Mouse (Mus musculus): ENCODE measurements around the gene Kremen2.

The Kremen2 gene

DNA sequence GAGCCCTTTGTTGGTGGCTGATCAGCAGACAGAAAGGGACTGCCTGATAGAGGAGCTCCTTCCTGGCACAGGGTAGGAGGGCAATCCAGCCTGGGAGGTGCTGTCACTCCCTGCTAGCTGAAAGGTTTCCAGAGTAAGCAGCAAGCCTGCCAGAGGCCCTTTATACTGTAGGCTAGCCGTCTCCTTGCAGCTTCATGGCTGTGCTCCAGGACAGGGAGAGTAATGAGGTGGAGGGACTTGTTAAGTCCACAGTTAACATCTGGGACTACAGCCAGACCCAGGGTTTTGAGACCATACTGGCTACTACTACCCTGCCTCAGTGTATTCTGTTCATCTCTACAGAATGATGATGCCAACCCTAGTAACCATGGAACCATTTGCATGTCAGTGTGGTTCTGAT, 11.3 kb downstream of the Kremen2 start:
- DNase-seq (ENCODE audit: low spot score), result no peak

DNA sequence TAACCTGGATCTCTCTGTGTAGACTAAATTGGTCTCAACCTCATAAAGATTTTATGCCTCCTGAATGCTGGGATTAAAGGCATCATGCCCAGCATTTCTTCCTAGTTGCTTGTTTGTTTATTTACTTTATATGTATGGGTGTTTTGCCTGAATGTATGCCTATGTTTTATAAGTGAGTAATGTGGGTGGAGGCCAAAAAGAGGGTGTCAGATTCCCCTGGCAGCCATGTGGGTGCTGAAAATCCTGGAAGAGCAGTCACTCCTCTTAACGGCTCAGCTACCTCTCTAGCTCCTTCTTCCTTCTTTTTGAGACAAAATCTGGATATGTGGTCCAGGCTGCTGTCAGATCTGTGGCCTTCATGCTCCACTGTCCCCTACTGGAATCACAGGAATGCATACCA, 15.2 kb downstream of the Kremen2 start:
- DNase-seq (ENCODE audit: low spot score), result no peak

DNA sequence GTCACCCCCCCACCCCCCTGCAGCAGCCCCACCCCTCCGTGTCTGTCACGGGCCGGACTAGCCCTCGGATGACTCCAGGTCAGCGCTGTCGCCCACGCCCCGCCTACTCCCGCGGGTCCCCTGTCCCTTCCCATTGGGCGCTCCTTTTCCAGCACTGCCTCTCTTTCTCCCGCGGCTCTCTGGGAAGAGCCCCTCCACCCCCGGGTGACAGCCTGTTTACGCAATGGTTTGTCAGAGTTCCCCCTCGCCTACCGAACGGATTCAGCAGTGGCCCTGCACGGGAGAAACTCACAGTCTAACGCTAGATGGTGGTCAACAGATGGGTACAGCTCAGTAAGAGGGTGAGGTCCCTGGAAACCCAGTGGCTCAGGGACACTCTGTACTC, 18.9 kb downstream of the Kremen2 start:
- no peak for DNase-seq (ENCODE audit: low spot score)

DNA sequence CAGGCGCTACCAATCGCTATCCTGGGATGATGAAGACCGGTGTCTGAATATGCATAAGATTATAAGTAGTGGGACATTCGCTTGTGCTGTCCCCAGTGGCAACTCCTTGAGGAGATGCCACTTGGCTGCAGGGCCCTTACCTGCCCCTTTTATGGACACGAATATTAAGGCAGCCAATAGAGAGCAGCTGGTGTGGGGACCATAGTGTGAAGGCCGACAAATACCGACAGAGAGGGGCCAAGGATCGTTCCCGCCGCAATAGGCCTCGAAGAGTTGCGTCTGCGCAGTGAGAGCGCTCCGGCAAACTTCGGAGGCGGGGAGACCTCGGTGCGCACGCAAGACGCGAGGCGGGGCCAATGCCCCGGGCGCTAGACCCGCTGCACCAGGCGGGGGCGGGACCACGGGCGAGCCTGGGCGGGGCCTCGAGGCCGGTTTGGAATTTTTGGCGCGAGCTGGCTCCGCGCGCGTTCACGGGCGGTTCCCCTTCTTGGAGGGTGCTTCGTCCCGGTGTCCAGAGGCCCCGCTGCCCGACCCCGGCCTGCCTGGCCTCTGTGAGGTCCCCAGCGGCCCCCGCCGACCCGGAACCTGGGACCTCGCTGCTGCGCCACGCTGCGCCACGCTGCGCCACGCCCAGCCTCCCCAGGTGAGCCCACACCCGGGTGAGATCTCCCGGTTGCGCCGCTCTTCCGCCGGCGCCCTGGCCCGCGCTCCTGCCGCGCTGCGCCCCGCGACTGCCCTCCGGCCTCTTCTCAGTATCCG, 19.5 kb downstream of the Kremen2 start, which contains the start of gene Pkmyt1:
TSS of gene Pkmyt1 (plus strand) at position 338 of the 759 bp plus-strand sequence.
- peak; percentile 93 for DNase-seq (ENCODE audit: low spot score)

DNA sequence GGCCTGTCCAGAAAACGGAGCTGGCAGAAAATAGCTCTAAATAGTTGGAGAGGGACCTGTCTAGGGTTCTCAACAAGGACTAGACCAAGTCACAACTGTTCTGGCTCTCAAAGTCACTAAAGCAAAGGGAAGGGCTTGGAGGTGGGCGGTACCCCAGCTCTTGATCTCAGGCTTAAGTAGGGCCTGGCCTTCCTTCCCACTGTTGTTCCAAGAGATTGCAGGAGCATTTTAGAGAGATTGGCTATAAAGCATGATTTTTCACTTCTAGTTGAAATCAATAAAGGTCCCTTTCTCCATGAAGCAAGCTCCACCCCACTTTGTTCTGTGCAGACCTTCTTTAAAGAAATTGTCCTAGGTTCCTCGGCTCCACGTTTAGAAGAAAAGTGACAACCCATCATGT, 20.2 kb downstream of the Kremen2 start:
- DNase-seq (ENCODE audit: low spot score), result no peak

DNA sequence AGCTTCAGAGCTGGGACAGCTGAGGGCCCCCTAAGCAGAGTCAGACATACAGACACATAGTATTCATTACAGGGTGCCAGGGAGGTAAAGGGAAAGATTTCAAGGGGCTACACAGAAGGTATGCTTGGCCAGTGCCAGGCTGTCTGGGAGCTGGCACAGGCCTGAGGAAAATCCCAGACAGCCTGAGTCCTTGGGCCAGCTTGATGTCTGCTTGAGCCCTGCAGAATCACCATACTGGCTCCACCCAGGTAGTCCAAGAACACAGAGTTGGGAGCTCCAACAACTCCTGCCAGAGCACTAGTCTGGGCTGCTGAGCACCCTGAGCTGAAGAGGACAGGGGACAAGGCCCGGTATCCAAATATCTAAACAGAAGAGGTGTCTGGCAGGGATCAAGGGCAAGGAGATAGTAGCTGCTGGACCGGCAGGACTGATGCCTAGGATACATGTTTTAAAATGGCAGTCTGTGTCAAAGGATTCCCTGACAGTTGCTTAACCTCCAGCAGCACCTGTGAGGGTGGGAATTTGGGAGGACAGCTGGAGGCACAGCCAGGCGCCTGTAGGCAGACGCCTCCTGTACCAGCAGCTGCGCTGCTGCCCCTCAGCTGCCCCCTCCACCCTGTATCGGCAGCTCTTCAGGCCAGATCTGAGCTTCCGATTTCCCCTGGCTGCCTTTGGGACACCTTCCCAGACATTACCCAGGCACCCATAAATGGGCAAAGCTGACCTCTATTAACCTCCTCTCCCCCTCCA, 23.1 kb downstream of the Kremen2 start, which contains the start of gene 1520401A03Rik:
TSS of gene 1520401A03Rik (minus strand) at position 408 of the 750 bp plus-strand sequence.
- DNase-seq (ENCODE audit: low spot score), result no peak

DNA sequence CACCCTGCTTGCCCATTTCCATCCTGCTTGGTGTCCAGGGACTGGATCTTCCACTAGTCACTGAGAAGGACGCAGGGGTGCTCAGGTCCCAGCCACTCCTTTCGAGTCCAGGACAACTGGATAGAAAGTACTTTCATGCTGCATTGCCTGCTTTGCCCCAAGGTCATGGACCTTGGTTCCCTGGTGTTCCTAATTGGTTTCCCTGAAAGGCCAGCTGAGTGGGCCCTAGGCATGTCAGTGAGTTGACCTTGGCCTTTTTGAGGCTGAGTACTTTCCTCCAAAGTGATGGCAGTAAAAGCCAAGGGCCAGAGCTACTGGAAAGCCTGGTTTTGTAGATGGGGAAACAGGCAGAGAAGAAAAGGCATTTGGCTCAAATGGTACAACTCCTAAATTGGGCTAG, 23.7 kb downstream of the Kremen2 start:
- DNase-seq (ENCODE audit: low spot score), result no peak

DNA sequence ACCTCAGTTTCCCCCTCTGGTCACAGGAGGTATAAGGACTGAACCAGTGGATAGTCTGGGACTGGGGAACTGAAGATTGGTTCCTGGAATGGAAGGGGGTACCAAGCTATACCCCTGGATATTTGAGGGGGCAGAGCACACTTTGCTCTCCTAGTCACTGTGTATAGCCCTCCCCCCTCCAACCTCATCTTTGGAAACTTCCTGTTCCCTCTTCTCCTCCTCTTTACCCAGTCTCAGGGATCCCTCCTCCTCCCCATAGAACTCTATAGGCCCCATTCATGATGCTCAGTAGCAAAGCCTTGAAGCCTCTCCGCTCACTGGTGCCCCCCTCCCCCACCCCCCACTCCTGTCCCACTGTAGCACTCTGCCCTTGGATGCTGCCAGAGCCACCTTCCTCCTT, 26.2 kb downstream of the Kremen2 start:
- no peak for DNase-seq (ENCODE audit: low spot score)

DNA sequence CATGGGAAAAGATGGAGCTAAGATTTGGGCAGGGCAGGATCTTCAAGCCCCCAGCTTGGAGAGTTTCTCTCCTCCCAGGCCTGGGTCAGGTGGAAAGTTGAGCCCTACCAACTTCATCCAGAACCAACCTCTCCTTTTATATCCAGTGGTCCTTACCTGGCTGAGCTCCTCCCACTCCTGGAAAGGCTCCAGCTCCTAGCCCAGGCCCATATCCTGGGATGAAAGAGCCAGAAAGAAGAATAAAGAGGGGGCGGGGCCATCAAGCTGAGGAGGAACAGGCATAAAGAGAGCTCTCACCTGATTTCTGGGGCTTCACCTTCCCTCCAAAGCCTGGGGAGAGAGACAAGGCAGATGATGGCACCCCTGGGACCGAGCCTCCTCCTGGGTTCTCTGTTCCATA, 28.6 kb downstream of the Kremen2 start:
- no peak for DNase-seq (ENCODE audit: low spot score)

DNA sequence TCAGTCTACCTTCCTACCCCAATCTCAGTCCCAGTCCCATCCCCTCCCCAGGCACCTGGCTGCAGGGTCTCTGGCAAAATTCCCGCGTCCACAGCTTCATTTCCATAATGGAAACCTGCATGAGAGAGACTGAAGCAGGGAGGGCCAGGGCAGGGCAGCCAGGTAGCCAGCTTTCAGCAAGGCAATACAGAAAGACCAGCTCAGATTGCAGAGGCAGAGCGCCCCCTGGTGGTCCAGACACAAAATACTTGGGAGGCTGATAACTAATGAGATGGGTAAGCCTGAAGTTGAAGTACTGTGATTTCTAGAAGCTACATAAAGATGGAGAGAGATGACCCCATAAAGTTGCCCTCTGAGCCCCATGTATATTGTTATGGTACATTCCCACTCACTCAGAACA, 39.4 kb downstream of the Kremen2 start:
- peak; percentile 70 for DNase-seq (ENCODE audit: low spot score)

DNA sequence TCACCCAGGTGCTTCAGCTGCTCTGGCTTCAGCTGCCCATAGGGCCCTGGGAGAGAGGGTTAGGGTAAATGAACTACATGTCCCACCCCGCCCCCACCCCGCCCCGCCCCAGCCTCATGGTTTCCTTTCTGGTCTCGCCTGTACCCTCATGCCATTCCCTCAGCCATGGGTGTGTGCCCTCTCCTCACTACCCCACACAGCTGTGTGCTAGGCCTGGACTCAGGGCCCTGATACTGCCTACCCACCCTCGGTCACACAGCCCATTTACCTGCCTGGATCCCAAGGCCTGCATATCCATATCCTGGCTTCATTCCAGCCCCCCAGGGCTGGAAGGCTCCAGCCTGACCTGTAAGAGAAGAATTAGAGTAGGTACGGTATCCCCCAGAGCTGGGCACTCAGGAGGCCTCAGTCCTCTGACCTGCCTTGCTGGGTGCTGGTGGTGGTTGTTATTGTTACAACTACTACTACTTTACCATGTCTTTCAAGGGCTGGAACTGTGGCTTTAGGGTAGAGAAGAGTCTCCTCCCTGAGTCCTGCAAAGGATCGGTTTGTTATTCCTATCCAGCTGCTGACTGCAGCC, 40.0 kb downstream of the Kremen2 start:
- no peak for DNase-seq (ENCODE audit: low spot score)

DNA sequence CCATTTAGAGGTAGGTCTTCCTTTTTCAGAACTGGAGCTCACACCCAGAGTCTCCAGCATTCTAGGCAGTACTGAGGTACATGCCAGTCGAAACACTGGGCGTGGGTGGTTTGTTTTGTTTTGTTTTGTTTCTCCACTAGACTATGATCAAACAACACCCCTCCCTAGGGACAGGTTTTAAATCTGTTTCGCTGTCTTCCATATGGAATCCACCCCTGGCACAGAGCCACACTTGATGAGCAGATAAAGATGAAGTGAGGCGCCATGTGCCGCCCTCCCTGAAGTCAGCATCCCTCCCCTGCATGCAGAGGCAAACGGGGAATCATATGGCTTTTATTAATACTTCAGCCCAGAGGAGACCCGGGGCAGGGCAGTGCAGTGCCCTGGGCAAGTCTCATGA, 40.9 kb downstream of the Kremen2 start:
- DNase-seq (ENCODE audit: low spot score), result no peak

DNA sequence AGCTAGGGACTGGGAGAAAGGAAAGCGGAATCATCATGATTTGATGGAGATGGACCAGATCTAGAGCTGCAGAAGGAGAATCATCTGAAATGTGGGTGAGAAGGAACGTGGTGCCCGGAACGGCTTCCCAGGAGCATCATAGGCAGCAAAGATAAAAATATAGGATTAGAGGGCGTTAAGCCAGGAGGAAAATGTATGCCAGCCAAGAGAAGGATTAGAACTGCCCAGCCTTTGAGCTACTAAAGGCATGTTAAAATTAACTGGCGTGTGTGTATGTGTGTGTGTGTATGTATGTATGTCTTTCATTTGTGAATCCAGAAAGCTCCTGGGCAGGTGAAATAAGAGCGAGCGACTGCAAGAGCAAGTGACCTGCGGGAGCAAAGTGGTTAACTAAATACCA, 42.3 kb downstream of the Kremen2 start:
- no peak for DNase-seq (ENCODE audit: low spot score)

DNA sequence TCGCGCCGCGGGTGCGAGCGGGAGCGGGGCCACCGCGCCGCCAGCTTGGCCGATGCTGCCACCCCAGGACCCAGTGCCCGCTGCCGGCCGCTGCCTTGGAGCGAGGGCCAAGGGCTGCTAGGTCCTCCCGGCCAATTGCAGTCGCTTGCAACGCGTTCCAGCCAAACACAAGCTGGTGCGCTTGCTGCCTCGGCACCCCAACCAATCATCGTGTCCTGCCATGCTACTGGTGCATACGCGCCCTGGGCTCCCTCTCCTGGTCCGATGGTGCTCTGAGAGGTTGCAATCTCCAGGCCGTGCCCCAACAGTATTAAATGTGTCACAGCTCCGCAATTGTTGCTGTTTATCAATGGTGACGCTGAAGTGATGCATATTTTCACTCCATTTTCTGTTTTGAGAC, 45.6 kb downstream of the Kremen2 start:
- DNase-seq (ENCODE audit: low spot score), result peak; percentile 73

DNA sequence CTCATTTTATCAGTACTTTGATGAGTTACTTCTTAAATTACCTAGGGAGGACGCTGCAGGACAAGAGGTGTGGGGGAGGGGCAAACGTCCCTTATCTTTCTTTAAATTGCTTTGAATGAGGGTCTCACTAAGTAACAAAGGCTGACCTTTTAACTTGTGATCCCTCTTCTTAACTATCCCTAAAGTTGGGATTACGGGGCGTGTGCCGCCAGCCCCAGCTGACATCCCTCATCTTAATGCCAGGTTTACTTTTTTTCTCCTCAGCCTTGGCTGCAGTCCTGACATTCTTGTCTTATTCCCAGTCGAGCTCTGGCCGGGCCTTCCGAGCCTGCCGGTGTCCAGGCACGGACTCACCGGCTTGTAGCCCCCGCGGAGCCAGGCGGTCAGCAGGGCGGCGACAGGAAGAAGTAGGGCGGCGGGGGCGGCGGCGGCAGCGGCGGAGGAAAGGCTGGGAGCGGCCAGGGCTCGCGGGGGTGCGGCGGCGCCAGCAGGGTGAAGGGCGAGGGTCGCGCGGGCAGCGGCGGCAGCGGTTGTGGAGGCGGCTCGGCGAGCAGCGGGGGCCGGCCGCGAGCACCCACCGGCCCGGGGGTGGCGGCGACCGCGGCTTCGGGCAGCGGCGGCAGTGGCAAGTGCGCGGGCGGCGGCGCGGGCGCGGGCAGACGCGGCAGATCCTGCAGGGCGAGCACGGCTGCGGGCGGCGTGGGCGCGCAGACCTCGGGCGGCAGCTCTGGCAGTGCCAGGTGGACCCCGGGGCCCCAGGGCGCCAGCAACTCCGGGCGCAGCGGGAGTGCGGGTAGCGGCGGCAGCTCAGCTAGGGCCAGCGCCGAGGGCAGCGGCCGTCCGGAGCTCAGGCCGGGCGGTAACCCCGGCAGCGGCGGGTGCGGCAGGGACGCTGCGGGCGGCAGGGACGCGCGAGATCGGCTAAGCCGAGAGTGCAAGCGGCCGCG, 46.2 kb downstream of the Kremen2 start:
- DNase-seq (ENCODE audit: low spot score), result peak; percentile 26

DNA sequence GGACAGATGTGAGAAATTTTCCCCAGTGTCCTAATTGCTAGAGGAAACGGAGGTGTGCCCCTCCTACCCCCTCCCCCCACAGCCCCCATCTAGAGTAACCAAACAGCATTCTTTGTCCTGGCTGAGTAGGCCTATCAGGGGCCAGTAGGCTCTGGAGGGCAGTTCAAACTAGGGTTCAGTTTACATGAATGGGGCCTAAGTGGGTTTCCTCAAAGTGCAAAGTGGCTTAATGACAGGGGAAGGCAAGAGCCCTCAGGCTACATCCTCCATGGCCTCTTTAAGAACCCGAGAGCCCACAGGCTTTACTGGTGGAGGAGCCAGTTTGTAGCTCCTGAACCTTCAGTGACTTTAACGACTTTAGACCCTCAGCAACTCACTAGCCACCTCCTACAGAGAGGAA, 49.8 kb downstream of the Kremen2 start:
- no peak for DNase-seq (ENCODE audit: low spot score)

DNA sequence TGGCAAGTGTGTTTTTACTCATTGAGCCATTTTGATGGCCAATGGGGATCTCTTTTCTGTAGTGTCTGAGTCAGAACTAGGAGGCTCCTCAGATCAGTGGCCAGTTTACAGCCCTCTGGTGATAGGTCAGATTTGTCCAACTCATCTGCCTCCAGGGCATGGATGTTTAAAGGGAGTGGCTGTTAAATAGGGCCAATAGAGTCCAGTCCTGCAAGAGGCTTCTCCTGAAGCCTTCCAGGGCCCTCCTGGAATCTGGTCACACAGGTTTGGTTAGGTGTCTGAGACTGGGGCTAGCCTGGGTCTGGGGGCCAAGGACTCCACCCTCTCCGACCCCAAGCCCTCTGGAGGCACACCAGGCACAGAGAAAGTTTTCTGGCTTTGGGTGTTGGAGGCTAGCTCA, 51.1 kb downstream of the Kremen2 start:
- no peak for DNase-seq (ENCODE audit: low spot score)
